Mouse (Mus musculus): ENCODE measurements around the gene Slfn5. TPM values are rescaled to one million over a fixed set of nuclear protein-coding genes. Genes with fewer than 3 reads are reported as not detected.
A peak's percentile ranks its signal among the peaks of the same experiment; 100 is the strongest.

The Slfn5 gene
- polyA plus RNA-seq, 1 experiment from 2014 or later, result 0.86 TPM

DNA sequence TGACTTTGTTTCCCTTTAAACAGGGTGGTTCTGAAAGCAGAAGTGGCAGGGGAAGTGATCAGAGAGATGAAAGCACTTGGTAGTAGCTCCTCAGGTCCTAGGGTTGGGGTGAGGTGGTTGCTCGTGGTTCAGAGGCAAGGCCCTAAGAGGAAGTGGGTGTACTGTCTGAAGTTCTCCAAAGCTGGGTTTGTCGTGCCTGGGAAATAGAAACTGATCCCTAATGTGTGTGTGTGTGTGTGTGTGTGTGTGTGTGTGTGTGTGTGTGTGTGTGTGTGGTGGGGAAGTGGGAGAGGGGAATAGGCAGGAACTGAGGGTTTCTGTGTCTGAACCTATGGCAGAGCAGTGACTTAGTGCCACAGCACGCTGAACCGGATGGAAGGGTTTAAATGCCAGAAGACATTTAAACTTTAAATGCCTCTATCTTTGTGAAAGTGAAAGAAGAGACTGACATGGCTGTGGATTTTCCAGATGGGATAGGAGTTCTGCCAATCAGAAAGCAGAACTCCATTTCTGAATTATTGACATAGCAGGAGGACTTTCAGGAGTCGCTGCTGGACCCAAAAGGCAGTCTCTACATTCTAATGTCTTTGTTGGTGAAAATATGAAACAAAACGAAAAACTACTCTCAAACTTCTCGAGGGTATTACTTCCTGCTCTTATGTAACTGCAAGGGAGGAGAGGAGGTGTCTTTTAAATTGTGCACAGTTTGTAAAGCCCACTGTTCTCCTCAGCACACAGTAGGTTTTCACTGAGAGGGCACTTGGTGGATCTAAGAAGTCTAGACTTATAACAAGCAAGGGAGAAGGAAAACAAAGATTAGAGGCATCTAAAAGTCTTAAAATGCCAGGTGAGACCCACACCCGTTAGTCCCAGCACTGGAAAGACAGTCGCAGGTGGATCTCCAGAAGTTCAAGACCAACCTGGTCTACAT is 1.7 kb downstream of the Slfn5 start:
- Histone ChIP-seq H3K27me3 (ENCODE audit: control insufficient read depth, insufficient read depth, low read length) (peaks cover 30% of the 10 kb centered on the region), H3K27ac (ENCODE audit: low read depth, low read length) (no peak overlapping the region), H3K9me3 (ENCODE audit: control insufficient read depth, low read length) (no peaks in the 10 kb centered on the region), H3K36me3 (ENCODE audit: control insufficient read depth, insufficient read depth, low read length) (no peaks in the 10 kb centered on the region), H3K9ac (ENCODE audit: low read length) (no peak overlapping the region), H3K4me1 (ENCODE audit: control insufficient read depth, insufficient read depth, low read length) (peaks cover 2% of the 10 kb centered on the region; the same call in 1 of the 2 replicates), H3K4me2 (ENCODE audit: low read depth) (no peak overlapping the region), H3K4me3 (ENCODE audit: low read depth, low read length) (no peak overlapping the region)
- no peak for ATAC-seq (ENCODE audit: insufficient read depth, low FRiP score, low TSS enrichment)
- DNase-seq (ENCODE audit: low spot score), result no peak
- 71% methylated on average over 9 of the region's 9 CpGs for WGBS

GRCm38 (mm10) chr11:82954631-82955030 is 3.5 kb downstream of the Slfn5 start:
- H3K27me3 ChIP-seq (ENCODE audit: control insufficient read depth, insufficient read depth, low read length), result peaks cover 30% of the 10 kb centered on the region
- no peaks in the 10 kb centered on the region for H3K36me3 ChIP-seq (ENCODE audit: control insufficient read depth, insufficient read depth, low read length)
- H3K4me1 ChIP-seq (ENCODE audit: control insufficient read depth, insufficient read depth, low read length), result peaks cover 2% of the 10 kb centered on the region; the same call in 1 of the 2 replicates
- H3K27ac ChIP-seq (ENCODE audit: low read depth, low read length), result no peak overlapping the region
- ATAC-seq (ENCODE audit: insufficient read depth, low FRiP score, low TSS enrichment) (no peak), DNase-seq (ENCODE audit: low spot score) (no peak)
- H3K9me3 ChIP-seq (ENCODE audit: control insufficient read depth, low read length), result no peaks in the 10 kb centered on the region
- 79% methylated on average over 6 of the region's 6 CpGs for WGBS
- no peak overlapping the region for H3K4me2 ChIP-seq (ENCODE audit: low read depth)
- H3K4me3 ChIP-seq (ENCODE audit: low read depth, low read length), result no peak overlapping the region
- H3K9ac ChIP-seq (ENCODE audit: low read length), result no peak overlapping the region

- WGBS, result 88% methylated on average over 10 of the region's 10 CpGs
- Histone ChIP-seq H3K36me3 (ENCODE audit: control insufficient read depth, insufficient read depth, low read length) (no peaks in the 10 kb centered on the region), H3K9ac (ENCODE audit: low read length) (no peak overlapping the region), H3K4me3 (ENCODE audit: low read depth, low read length) (no peak overlapping the region), H3K27ac (ENCODE audit: low read depth, low read length) (no peak overlapping the region), H3K4me2 (ENCODE audit: low read depth) (no peak overlapping the region), H3K9me3 (ENCODE audit: control insufficient read depth, low read length) (no peaks in the 10 kb centered on the region), H3K27me3 (ENCODE audit: control insufficient read depth, insufficient read depth, low read length) (peaks cover 12% of the 10 kb centered on the region), H3K4me1 (ENCODE audit: control insufficient read depth, insufficient read depth, low read length) (0 out of 2 replicates have a peak, but pooled peaks cover 1% of the 10 kb centered on the region)
- ATAC-seq (ENCODE audit: insufficient read depth, low FRiP score, low TSS enrichment), result no peak
- no peak for DNase-seq (ENCODE audit: low spot score)
Observed at GRCm38 (mm10) chr11:82956925-82957324, 5.8 kb downstream of the Slfn5 start.

DNA sequence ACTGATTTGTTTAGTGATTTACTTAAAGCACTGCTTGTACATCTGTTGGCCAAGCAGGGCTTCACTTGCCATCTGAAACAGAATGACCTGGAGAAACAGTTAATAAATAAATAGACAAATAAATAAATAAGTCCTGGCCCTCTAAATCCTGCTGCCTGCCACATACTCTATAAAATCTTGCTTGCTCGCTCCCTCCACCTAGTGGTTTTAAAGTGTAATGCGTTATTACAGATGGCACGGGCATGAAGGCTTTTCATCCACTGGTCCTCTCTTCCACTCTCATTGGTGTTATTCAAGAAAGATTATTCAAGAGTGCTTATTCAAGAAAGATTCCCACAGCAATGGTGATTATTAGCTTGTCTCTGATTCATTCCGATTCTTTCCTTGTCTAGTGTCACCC is 8.5 kb downstream of the Slfn5 start:
- no peak for DNase-seq (ENCODE audit: low spot score)
- no peak overlapping the region for H3K9ac ChIP-seq (ENCODE audit: low read length)
- WGBS, result 13% methylated on average over 4 of the region's 4 CpGs
- ATAC-seq (ENCODE audit: insufficient read depth, low FRiP score, low TSS enrichment), result no peak
- H3K27me3 ChIP-seq (ENCODE audit: control insufficient read depth, insufficient read depth, low read length), result no peaks in the 10 kb centered on the region
- no peaks in the 10 kb centered on the region for H3K4me1 ChIP-seq (ENCODE audit: control insufficient read depth, insufficient read depth, low read length)
- no peaks in the 10 kb centered on the region for H3K9me3 ChIP-seq (ENCODE audit: control insufficient read depth, low read length)
- H3K27ac ChIP-seq (ENCODE audit: low read depth, low read length), result no peak overlapping the region
- H3K4me2 ChIP-seq (ENCODE audit: low read depth), result no peak overlapping the region
- H3K36me3 ChIP-seq (ENCODE audit: control insufficient read depth, insufficient read depth, low read length), result no peaks in the 10 kb centered on the region
- no peak overlapping the region for H3K4me3 ChIP-seq (ENCODE audit: low read depth, low read length)

- WGBS, result 81% methylated on average over 2 of the region's 2 CpGs
- Histone ChIP-seq H3K4me1 (ENCODE audit: control insufficient read depth, insufficient read depth, low read length) (no peaks in the 10 kb centered on the region), H3K4me2 (ENCODE audit: low read depth) (no peak overlapping the region), H3K4me3 (ENCODE audit: low read depth, low read length) (no peak overlapping the region), H3K36me3 (ENCODE audit: control insufficient read depth, insufficient read depth, low read length) (no peaks in the 10 kb centered on the region), H3K9me3 (ENCODE audit: control insufficient read depth, low read length) (no peaks in the 10 kb centered on the region), H3K27me3 (ENCODE audit: control insufficient read depth, insufficient read depth, low read length) (no peaks in the 10 kb centered on the region), H3K9ac (ENCODE audit: low read length) (no peak overlapping the region), H3K27ac (ENCODE audit: low read depth, low read length) (no peak overlapping the region)
- DNase-seq (ENCODE audit: low spot score) (no peak), ATAC-seq (ENCODE audit: insufficient read depth, low FRiP score, low TSS enrichment) (no peak)
Observed at GRCm38 (mm10) chr11:82961743-82962142, 10.6 kb downstream of the Slfn5 start.

- WGBS, result 90% methylated on average over 8 of the region's 8 CpGs
- no peak overlapping the region for H3K9ac ChIP-seq (ENCODE audit: low read length)
- DNase-seq (ENCODE audit: low spot score), result no peak
Observed at GRCm38 (mm10) chr11:82962215-82962614, 11.1 kb downstream of the Slfn5 start.

GRCm38 (mm10) chr11:82970712-82971589 is 19.8 kb downstream of the Slfn5 start:
- H3K4me1 ChIP-seq (ENCODE audit: control insufficient read depth, insufficient read depth, low read length), result no peaks in the 10 kb centered on the region
- H3K4me2 ChIP-seq (ENCODE audit: low read depth), result peak overlapping the region; percentile 28
- H3K36me3 ChIP-seq (ENCODE audit: control insufficient read depth, insufficient read depth, low read length), result no peaks in the 10 kb centered on the region
- 12% methylated on average over 31 of the region's 31 CpGs for WGBS
- DNase-seq (ENCODE audit: low spot score) (peak; percentile 68), ATAC-seq (ENCODE audit: insufficient read depth, low FRiP score, low TSS enrichment) (no peak)
- H3K27me3 ChIP-seq (ENCODE audit: control insufficient read depth, insufficient read depth, low read length), result no peaks in the 10 kb centered on the region
- H3K9me3 ChIP-seq (ENCODE audit: control insufficient read depth, low read length), result no peaks in the 10 kb centered on the region
- H3K27ac ChIP-seq (ENCODE audit: low read depth, low read length), result no peak overlapping the region
- H3K9ac ChIP-seq (ENCODE audit: low read length), result peak overlapping the region; percentile 23; the same call in 1 of the 2 replicates
- H3K4me3 ChIP-seq (ENCODE audit: low read depth, low read length), result no peak overlapping the region

More at GRCm38 (mm10) chr11:82962215-82962614, 11.1 kb downstream of the Slfn5 start:
- Histone ChIP-seq H3K9me3 (ENCODE audit: control insufficient read depth, low read length) (no peaks in the 10 kb centered on the region), H3K27ac (ENCODE audit: low read depth, low read length) (no peak overlapping the region), H3K4me3 (ENCODE audit: low read depth, low read length) (no peak overlapping the region), H3K4me2 (ENCODE audit: low read depth) (no peak overlapping the region), H3K4me1 (ENCODE audit: control insufficient read depth, insufficient read depth, low read length) (no peaks in the 10 kb centered on the region), H3K36me3 (ENCODE audit: control insufficient read depth, insufficient read depth, low read length) (no peaks in the 10 kb centered on the region), H3K27me3 (ENCODE audit: control insufficient read depth, insufficient read depth, low read length) (no peaks in the 10 kb centered on the region)
- ATAC-seq (ENCODE audit: insufficient read depth, low FRiP score, low TSS enrichment), result no peak

DNA sequence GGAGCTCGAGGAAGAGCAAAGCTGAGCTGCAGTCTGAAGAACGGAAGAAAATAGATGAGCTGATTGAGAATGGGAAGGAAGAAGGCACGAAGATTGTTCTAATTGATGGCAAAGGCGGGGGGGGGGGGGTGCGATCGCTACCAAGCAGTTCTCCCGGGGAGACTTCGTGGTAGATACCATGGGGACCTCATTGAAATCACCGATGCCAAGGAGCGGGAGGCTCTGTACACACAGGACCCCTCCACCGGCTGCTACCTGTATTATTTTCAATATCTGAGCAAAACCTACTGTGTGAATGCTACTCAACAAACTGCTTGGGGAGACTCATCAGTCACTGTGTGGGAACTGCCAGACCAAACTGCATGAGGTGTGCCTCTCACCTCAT is 20.4 kb downstream of the Slfn5 start:
- Histone ChIP-seq H3K9me3 (ENCODE audit: control insufficient read depth, low read length) (no peaks in the 10 kb centered on the region), H3K27me3 (ENCODE audit: control insufficient read depth, insufficient read depth, low read length) (no peaks in the 10 kb centered on the region), H3K9ac (ENCODE audit: low read length) (no peak overlapping the region), H3K4me2 (ENCODE audit: low read depth) (no peak overlapping the region), H3K36me3 (ENCODE audit: control insufficient read depth, insufficient read depth, low read length) (no peaks in the 10 kb centered on the region), H3K27ac (ENCODE audit: low read depth, low read length) (no peak overlapping the region), H3K4me3 (ENCODE audit: low read depth, low read length) (no peak overlapping the region), H3K4me1 (ENCODE audit: control insufficient read depth, insufficient read depth, low read length) (no peaks in the 10 kb centered on the region)
- DNase-seq (ENCODE audit: low spot score), result no peak
- 78% methylated on average over 11 of the region's 11 CpGs for WGBS
- no peak for ATAC-seq (ENCODE audit: insufficient read depth, low FRiP score, low TSS enrichment)
